Comparison of ENCODE assay signal across 8 mouse cellular contexts in genomic region chr5:129020731-129021130, GRCm38 (mm10). TPM values are rescaled to one million over a fixed set of nuclear protein-coding genes. Genes with fewer than 3 reads are reported as not detected.
DNase-seq lines count a peak whose midpoint lies in the region; ATAC-seq and TF ChIP-seq lines count a peak whose summit lies in the region.

No protein-coding gene starts in this region.

- peak; percentile 40 to 45 for DNase-seq in adrenal gland, adult 18-20 months (ENCODE audit: low spot score in 2 of 2)
- DNase-seq in adrenal gland, postnatal 4 days (ENCODE audit: low spot score in 2 of 2): no peak
- DNase-seq in spleen, adult 12 weeks (ENCODE audit: low spot score): peak; percentile 26
- no peak for DNase-seq in spleen, postnatal 14 days (ENCODE audit: low spot score in 2 of 2)
- no peak for DNase-seq in forebrain, postnatal 0 days
- DNase-seq in kidney, postnatal 0 days (ENCODE audit: low spot score): peak; percentile 38

- H3K9me3 ChIP-seq in forebrain, postnatal 0 days (ENCODE audit: low read length): no peaks in the 10 kb centered on the region
- H3K9me3 ChIP-seq in kidney, postnatal 0 days (replicated peaks; ENCODE audit: low read length): no peaks in the 10 kb centered on the region
- H3K9me3 ChIP-seq in megakaryocyte, embryonic 14.5 days: no peaks in the 10 kb centered on the region

- H3K4me2 ChIP-seq in forebrain, postnatal 0 days (ENCODE audit: low read depth): peak overlapping the region; percentile 79
- H3K4me2 ChIP-seq in kidney, postnatal 0 days (ENCODE audit: low read length): peak overlapping the region; percentile 76

- H3K4me1 ChIP-seq in forebrain, postnatal 0 days (ENCODE audit: insufficient read depth): peaks cover 11% of the 10 kb centered on the region
- H3K4me1 ChIP-seq in kidney, postnatal 0 days (replicated peaks; ENCODE audit: insufficient read depth, low read length): peaks cover 11% of the 10 kb centered on the region
- peaks cover 36% of the 10 kb centered on the region for H3K4me1 ChIP-seq in megakaryocyte, embryonic 14.5 days

- no peak for ATAC-seq in forebrain, postnatal 0 days
- ATAC-seq in kidney, postnatal 0 days (replicated peaks; ENCODE audit: low FRiP score, low read depth): no peak
- ATAC-seq in activated CD4-positive, CD25-positive, alpha-beta regulatory T cell, adult 4 months: no peak

- H3K27me3 ChIP-seq in forebrain, postnatal 0 days (ENCODE audit: insufficient read depth, low read length): no peaks in the 10 kb centered on the region
- no peaks in the 10 kb centered on the region for H3K27me3 ChIP-seq in kidney, postnatal 0 days (ENCODE audit: insufficient read depth, low read length)
- H3K27me3 ChIP-seq in megakaryocyte, embryonic 14.5 days (replicated peaks): no peaks in the 10 kb centered on the region

- 8% methylated on average over 28 of the region's 28 CpGs for WGBS in forebrain, postnatal 0 days
- 8% methylated on average over 28 of the region's 28 CpGs for WGBS in kidney, postnatal 0 days

- H3K9ac ChIP-seq in forebrain, postnatal 0 days: peak overlapping the region; percentile 82
- peak overlapping the region; percentile 88 for H3K9ac ChIP-seq in kidney, postnatal 0 days (ENCODE audit: low read depth, low read length)

- TF ChIP-seq CTCF in forebrain, postnatal 0 days (IDR thresholded peaks at IDR 0.05; ENCODE audit: low read depth): no peak
- TF ChIP-seq CTCF in kidney, postnatal 0 days (IDR thresholded peaks at IDR 0.05; ENCODE audit: low read depth): no peak

- peak overlapping the region; percentile 66 for H3K4me3 ChIP-seq in forebrain, postnatal 0 days (ENCODE audit: low read depth, low read length)
- H3K4me3 ChIP-seq in kidney, postnatal 0 days (replicated peaks; ENCODE audit: low read depth, low read length): peak overlapping the region; percentile 88
- peak overlapping the region; percentile 99 for H3K4me3 ChIP-seq in megakaryocyte, embryonic 14.5 days (replicated peaks)

- H3K36me3 ChIP-seq in forebrain, postnatal 0 days (ENCODE audit: insufficient read depth): peaks cover 22% of the 10 kb centered on the region
- peaks cover 5% of the 10 kb centered on the region; the same call in 1 of the 2 replicates for H3K36me3 ChIP-seq in kidney, postnatal 0 days (ENCODE audit: insufficient read depth, low read length)
- H3K36me3 ChIP-seq in megakaryocyte, embryonic 14.5 days (replicated peaks; ENCODE audit: low read length): peaks cover 31% of the 10 kb centered on the region

- H3K27ac ChIP-seq in forebrain, postnatal 0 days (ENCODE audit: low read depth, low read length): peak overlapping the region; percentile 98
- peak overlapping the region; percentile 96 for H3K27ac ChIP-seq in kidney, postnatal 0 days

RNA-seq across cellular contexts. Expression of gene Ran, which starts 0.9 kb away (rescaled TPM):
- total RNA-seq in adrenal gland, adult 18-20 months (2021): 100 to 1,000 TPM; 185 to 226 TPM
- 100 to 1,000 TPM; 218 to 237 TPM for total RNA-seq in adrenal gland, postnatal 4 days (2021)
- total RNA-seq in forebrain, postnatal 0 days (2014; rRNA removed): 258 and 312 TPM in 2 replicates
- 330 and 336 TPM in 2 replicates for polyA plus RNA-seq in forebrain, postnatal 0 days (2015; fragmentation: Nextera tagmentation; extraction: Ambion mirVana)
- 392 and 446 TPM in 2 replicates for polyA plus RNA-seq in kidney, postnatal 0 days (2015; fragmentation: Nextera tagmentation; extraction: Ambion mirVana)
- polyA plus RNA-seq in megakaryocyte, embryonic 14.5 days (2012; ENCODE audit: insufficient read depth, low replicate concordance): 3,634 and 3,734 TPM in 2 replicates
- polyA plus RNA-seq in activated CD4-positive, CD25-positive, alpha-beta regulatory T cell, adult 4 months (2017; shearing (Covaris generic)): 100 to 1,000 TPM; 320 to 324 TPM

RNA-seq across cellular contexts. Expression of gene Stx2, which starts 12.4 kb away (rescaled TPM):
- 10 to 100 TPM; 18.2 to 24.4 TPM for total RNA-seq in adrenal gland, adult 18-20 months (2021)
- 10 to 100 TPM; 41.1 to 48.5 TPM for total RNA-seq in adrenal gland, postnatal 4 days (2021)
- total RNA-seq in forebrain, postnatal 0 days (2014; rRNA removed): 17.4 and 18.5 TPM in 2 replicates
- 9.4 and 12.5 TPM in 2 replicates for polyA plus RNA-seq in forebrain, postnatal 0 days (2015; fragmentation: Nextera tagmentation; extraction: Ambion mirVana)
- 32.7 and 33.0 TPM in 2 replicates for polyA plus RNA-seq in kidney, postnatal 0 days (2015; fragmentation: Nextera tagmentation; extraction: Ambion mirVana)
- polyA plus RNA-seq in megakaryocyte, embryonic 14.5 days (2012; ENCODE audit: insufficient read depth, low replicate concordance): 12.8 and 23.7 TPM in 2 replicates
- polyA plus RNA-seq in activated CD4-positive, CD25-positive, alpha-beta regulatory T cell, adult 4 months (2017; shearing (Covaris generic)): 1 to 10 TPM in 1 of 2 experiments, under 1 TPM in 1; 0.88 to 3.0 TPM

Comparison
In these comparisons a context has a peak if more than half of its experiments do, and no peak if none do; other contexts are left out.
1. DNase-seq: peak in adrenal gland, adult 18-20 months (2 of 2), spleen, adult 12 weeks (single experiment) and kidney, postnatal 0 days (single experiment); none in adrenal gland, postnatal 4 days (0 of 2), spleen, postnatal 14 days (0 of 2) and forebrain, postnatal 0 days (single experiment).
2. Peak in every context shown above with its lines, with median percentiles within 50 percentile points of each other: H3K4me3 ChIP-seq.